9 mouse cellular contexts compared by ENCODE assay signal in genomic region chr15:98832161-98833058, GRCm38 (mm10). TPM values are rescaled to one million over a fixed set of nuclear protein-coding genes. Genes with fewer than 3 reads are reported as not detected.
DNase-seq lines count a peak whose midpoint lies in the region; ATAC-seq lines count a peak whose summit lies in the region.
"Had no signal": no experiment of that assay in that cellular context is flagged by ENCODE, and none has a peak within 500 bp of the region (broad histone marks: within the 10 kb centered on the region; RNA-seq: fewer than 3 reads in every experiment).

No protein-coding gene starts in this region.

- no peak overlapping the region for H3K4me2 ChIP-seq in forebrain, embryonic 16.5 days (ENCODE audit: low read length)
- peak overlapping the region; percentile 65 for H3K4me2 ChIP-seq in embryonic facial prominence, embryonic 14.5 days (ENCODE audit: low read depth, low read length)
- H3K4me2 ChIP-seq in liver, embryonic 12.5 days, result peak overlapping the region; percentile 77

- no peaks in the 10 kb centered on the region for H3K9me3 ChIP-seq in forebrain, embryonic 10.5 days
- H3K9me3 ChIP-seq in forebrain, embryonic 16.5 days (ENCODE audit: control insufficient read depth, low read length), result no peaks in the 10 kb centered on the region
- H3K9me3 ChIP-seq in embryonic facial prominence, embryonic 14.5 days (ENCODE audit: control insufficient read depth, low read length), result no peaks in the 10 kb centered on the region
- H3K9me3 ChIP-seq in liver, embryonic 12.5 days (replicated peaks), result no peaks in the 10 kb centered on the region

- H3K4me1 ChIP-seq in forebrain, embryonic 10.5 days, result peaks cover 35% of the 10 kb centered on the region
- H3K4me1 ChIP-seq in forebrain, embryonic 16.5 days (replicated peaks; ENCODE audit: control insufficient read depth, insufficient read depth, low read length), result peaks cover 17% of the 10 kb centered on the region
- H3K4me1 ChIP-seq in embryonic facial prominence, embryonic 14.5 days (ENCODE audit: control insufficient read depth, insufficient read depth, low read length), result peaks cover 9% of the 10 kb centered on the region; the same call in 1 of the 2 replicates
- peaks cover 81% of the 10 kb centered on the region for H3K4me1 ChIP-seq in liver, embryonic 12.5 days

- H3K27me3 ChIP-seq in forebrain, embryonic 10.5 days (ENCODE audit: poor library complexity, severe bottlenecking), result no peaks in the 10 kb centered on the region
- H3K27me3 ChIP-seq in forebrain, embryonic 16.5 days (replicated peaks; ENCODE audit: control insufficient read depth, insufficient read depth, low read length), result no peaks in the 10 kb centered on the region
- no peaks in the 10 kb centered on the region for H3K27me3 ChIP-seq in embryonic facial prominence, embryonic 14.5 days (replicated peaks; ENCODE audit: control insufficient read depth, insufficient read depth, low read length)
- H3K27me3 ChIP-seq in liver, embryonic 12.5 days (replicated peaks), result no peaks in the 10 kb centered on the region
- H3K27me3 ChIP-seq: Patski had no signal

- H3K27ac ChIP-seq in forebrain, embryonic 10.5 days, result no peak overlapping the region
- no peak overlapping the region for H3K27ac ChIP-seq in forebrain, embryonic 16.5 days (ENCODE audit: low read length)
- peak overlapping the region; percentile 98 for H3K27ac ChIP-seq in embryonic facial prominence, embryonic 14.5 days (replicated peaks; ENCODE audit: low read depth, low read length)
- peak overlapping the region; percentile 99 for H3K27ac ChIP-seq in liver, embryonic 12.5 days

- no peak for DNase-seq in forebrain, embryonic 10.5 days (ENCODE audit: extremely low spot score, low spot score)
- DNase-seq in A20 (ENCODE audit: low read depth, low spot score), result peak; percentile 83
- peak; percentile 13 for DNase-seq in embryonic facial prominence, embryonic 14.5 days (ENCODE audit: low spot score)
- DNase-seq in spleen, adult 12 weeks (ENCODE audit: low spot score), result peak; percentile 49
- DNase-seq in ovary, postnatal 10 days (ENCODE audit: low spot score), result no peak
- no peak for DNase-seq in right cerebral cortex, adult 18-20 months

- peaks cover 66% of the 10 kb centered on the region for H3K36me3 ChIP-seq in forebrain, embryonic 10.5 days (replicated peaks)
- peaks cover 37% of the 10 kb centered on the region for H3K36me3 ChIP-seq in forebrain, embryonic 16.5 days (ENCODE audit: control insufficient read depth, insufficient read depth)
- peaks cover 58% of the 10 kb centered on the region for H3K36me3 ChIP-seq in embryonic facial prominence, embryonic 14.5 days (ENCODE audit: control insufficient read depth, insufficient read depth, low read length)
- H3K36me3 ChIP-seq in liver, embryonic 12.5 days, result peaks cover 59% of the 10 kb centered on the region

- no peak overlapping the region for H3K9ac ChIP-seq in forebrain, embryonic 16.5 days (replicated peaks; ENCODE audit: low read depth, low read length)
- no peak overlapping the region for H3K9ac ChIP-seq in embryonic facial prominence, embryonic 14.5 days (ENCODE audit: low read depth, low read length)
- H3K9ac ChIP-seq in liver, embryonic 12.5 days, result peak overlapping the region; percentile 95

- ATAC-seq in forebrain, embryonic 16.5 days, result no peak
- ATAC-seq in embryonic facial prominence, embryonic 14.5 days (ENCODE audit: low read depth), result no peak
- ATAC-seq in liver, embryonic 12.5 days, result peak; percentile 36

- 74% methylated on average over 12 of the region's 12 CpGs for WGBS in forebrain, embryonic 10.5 days
- WGBS in forebrain, embryonic 16.5 days, result 66% methylated on average over 12 of the region's 12 CpGs
- 60% methylated on average over 12 of the region's 12 CpGs for WGBS in embryonic facial prominence, embryonic 14.5 days
- WGBS in liver, embryonic 12.5 days (ENCODE audit: insufficient replicate concordance), result 16% methylated on average over 11 of the region's 12 CpGs

- H3K4me3 ChIP-seq in forebrain, embryonic 10.5 days, result peak overlapping the region; percentile 85; the same call in 1 of the 2 replicates
- no peak overlapping the region for H3K4me3 ChIP-seq in forebrain, embryonic 16.5 days (replicated peaks; ENCODE audit: low read length)
- H3K4me3 ChIP-seq in embryonic facial prominence, embryonic 14.5 days (ENCODE audit: low read depth, low read length), result peak overlapping the region; percentile 77; the same call in 1 of the 2 replicates
- H3K4me3 ChIP-seq in liver, embryonic 12.5 days, result peak overlapping the region; percentile 83

RNA-seq across cellular contexts. Expression of gene Prkag1, which starts 1.1 kb away (rescaled TPM):
- polyA plus RNA-seq in forebrain, embryonic 10.5 days (2016; fragmentation: Nextera tagmentation; extraction: Ambion mirVana), result 90.4 and 93.5 TPM in 2 replicates
- polyA plus RNA-seq in forebrain, embryonic 16.5 days (2015; fragmentation: Nextera tagmentation; extraction: Ambion mirVana), result 79.5 and 89.2 TPM in 2 replicates
- polyA plus RNA-seq in embryonic facial prominence, embryonic 14.5 days (2014; fragmentation: Nextera tagmentation; extraction: Ambion mirVana), result 71.7 and 80.6 TPM in 2 replicates
- 114 TPM in 2 replicates for polyA plus RNA-seq in liver, embryonic 12.5 days (2016; fragmentation: Nextera tagmentation; extraction: Ambion mirVana)

RNA-seq across cellular contexts. Expression of gene Ddn, which starts 23.1 kb away (rescaled TPM):
- polyA plus RNA-seq in forebrain, embryonic 10.5 days (2016; fragmentation: Nextera tagmentation; extraction: Ambion mirVana), result 0.10 TPM in 1 of 2 replicates, not detected in the other
- 0.46 and 0.58 TPM in 2 replicates for polyA plus RNA-seq in forebrain, embryonic 16.5 days (2015; fragmentation: Nextera tagmentation; extraction: Ambion mirVana)
- polyA plus RNA-seq in embryonic facial prominence, embryonic 14.5 days (2014; fragmentation: Nextera tagmentation; extraction: Ambion mirVana), result 0.07 TPM in 1 of 2 replicates, not detected in the other
- polyA plus RNA-seq in liver, embryonic 12.5 days (2016; fragmentation: Nextera tagmentation; extraction: Ambion mirVana), result not detected in 2 replicates
- polyA plus RNA-seq: Patski had no signal

RNA-seq across cellular contexts. Expression of gene Kmt2d, which starts 38.6 kb away (rescaled TPM):
- polyA plus RNA-seq in forebrain, embryonic 10.5 days (2016; fragmentation: Nextera tagmentation; extraction: Ambion mirVana), result 10.8 and 11.8 TPM in 2 replicates
- 11.0 and 12.8 TPM in 2 replicates for polyA plus RNA-seq in forebrain, embryonic 16.5 days (2015; fragmentation: Nextera tagmentation; extraction: Ambion mirVana)
- 13.8 and 15.5 TPM in 2 replicates for polyA plus RNA-seq in embryonic facial prominence, embryonic 14.5 days (2014; fragmentation: Nextera tagmentation; extraction: Ambion mirVana)
- polyA plus RNA-seq in liver, embryonic 12.5 days (2016; fragmentation: Nextera tagmentation; extraction: Ambion mirVana), result 7.0 TPM in 2 replicates

RNA-seq across cellular contexts. Expression of gene Wnt1, which starts 42.8 kb away (rescaled TPM):
- polyA plus RNA-seq in forebrain, embryonic 10.5 days (2016; fragmentation: Nextera tagmentation; extraction: Ambion mirVana), result 0.49 and 1.3 TPM in 2 replicates
- polyA plus RNA-seq in forebrain, embryonic 16.5 days (2015; fragmentation: Nextera tagmentation; extraction: Ambion mirVana), result 0.10 and 0.42 TPM in 2 replicates
- 0.10 TPM in 1 of 2 replicates, not detected in the other for polyA plus RNA-seq in embryonic facial prominence, embryonic 14.5 days (2014; fragmentation: Nextera tagmentation; extraction: Ambion mirVana)
- not detected in 2 replicates for polyA plus RNA-seq in liver, embryonic 12.5 days (2016; fragmentation: Nextera tagmentation; extraction: Ambion mirVana)
- polyA plus RNA-seq: Patski had no signal

RNA-seq across cellular contexts. Expression of gene Wnt10b, which starts 54.5 kb away (rescaled TPM):
- 0.12 and 0.33 TPM in 2 replicates for polyA plus RNA-seq in forebrain, embryonic 10.5 days (2016; fragmentation: Nextera tagmentation; extraction: Ambion mirVana)
- polyA plus RNA-seq in forebrain, embryonic 16.5 days (2015; fragmentation: Nextera tagmentation; extraction: Ambion mirVana), result not detected in 2 replicates
- 4.1 and 4.3 TPM in 2 replicates for polyA plus RNA-seq in embryonic facial prominence, embryonic 14.5 days (2014; fragmentation: Nextera tagmentation; extraction: Ambion mirVana)
- not detected in 2 replicates for polyA plus RNA-seq in liver, embryonic 12.5 days (2016; fragmentation: Nextera tagmentation; extraction: Ambion mirVana)
- polyA plus RNA-seq: Patski had no signal

Comparison
In these comparisons a context has a peak if more than half of its experiments do, and no peak if none do; other contexts are left out.
1. DNase-seq: peak in A20 (single experiment), embryonic facial prominence, embryonic 14.5 days (single experiment) and spleen, adult 12 weeks (single experiment); none in forebrain, embryonic 10.5 days (single experiment), ovary, postnatal 10 days (single experiment) and right cerebral cortex, adult 18-20 months (single experiment).
2. H3K27ac ChIP-seq: peak in embryonic facial prominence, embryonic 14.5 days (single experiment) and liver, embryonic 12.5 days (single experiment); none in forebrain, embryonic 10.5 days (single experiment) and forebrain, embryonic 16.5 days (single experiment).